Mouse (Mus musculus) cortical plate, adult 2 months (tissue): ENCODE results near the gene Myb. TPM values are rescaled to one million over a fixed set of nuclear protein-coding genes. Genes with fewer than 3 reads are reported as not detected.

ENCODE experiments used
- H3K27ac ChIP-seq: fragments of 200-500 bp; 2 replicates; pipeline ENCODE4 v1.5.1; 2012; ENCODE audit warnings: low read length, control low read depth, inconsistent platforms; ENCODE audit not compliant: insufficient read depth
- H3K4me1 ChIP-seq: fragments of 200-500 bp; 2 replicates; pipeline ENCODE4 v1.6.1; 2011; ENCODE audit warnings: low read length; ENCODE audit not compliant: control insufficient read depth, insufficient read depth
- H3K4me3 ChIP-seq: fragments of 200-500 bp; 2 replicates; pipeline ENCODE4 v1.5.1; 2011; ENCODE audit warnings: mild to moderate bottlenecking, low read length, control low read depth; ENCODE audit not compliant: insufficient read depth
- CTCF ChIP-seq: fragments of 200-500 bp; IDR thresholded peaks from 2 replicates; pipeline ENCODE4 v1.5.1; 2011; ENCODE audit warnings: mild to moderate bottlenecking, control low read depth, low read length; ENCODE audit not compliant: insufficient read depth; ENCODE audit errors: extremely low read depth
- POLR2A ChIP-seq: fragments of 200-500 bp; IDR thresholded peaks from 2 replicates; pipeline ENCODE4 v1.6.1; 2011; ENCODE audit warnings: mild to moderate bottlenecking, low read length, control low read depth; ENCODE audit not compliant: insufficient read depth; ENCODE audit errors: extremely low read depth
- polyA plus RNA-seq: library from polyadenylated mRNA; depleted of rRNA; stranded (reverse); fragments of >200 nt; gene quantifications from 2 replicates; pipeline ENCODE4 v1.2.3, GENCODE M21; 2012

The Myb gene
- polyA plus RNA-seq, 1 experiment: 0.56 TPM

GRCm38 (mm10) chr10:21144627-21145504 lies 15.9 kb downstream of the Myb start:
- H3K27ac ChIP-seq: no peak overlapping the region
- TF ChIP-seq POLR2A (peak; percentile 49; the same call in 1 of the 2 replicates), CTCF (peak; percentile 11; the same call in 1 of the 2 replicates)
- H3K4me3 ChIP-seq: peak overlapping the region; percentile 43
- H3K4me1 ChIP-seq: no peaks in the 10 kb centered on the region

GRCm38 (mm10) chr10:21135297-21135696 lies 25.5 kb downstream of the Myb start:
- Histone ChIP-seq H3K27ac (no peak overlapping the region), H3K4me1 (no peaks in the 10 kb centered on the region), H3K4me3 (no peak overlapping the region)
- TF ChIP-seq POLR2A (no peak), CTCF (no peak)

- Histone ChIP-seq H3K27ac (no peak overlapping the region), H3K4me1 (no peaks in the 10 kb centered on the region), H3K4me3 (no peak overlapping the region)
- TF ChIP-seq POLR2A: no peak
- no peak for TF ChIP-seq CTCF
Observed at GRCm38 (mm10) chr10:21130901-21131493, 29.8 kb downstream of the Myb start.

GRCm38 (mm10) chr10:21128086-21128611 lies 32.6 kb downstream of the Myb start:
- H3K4me3 ChIP-seq: no peak overlapping the region
- TF ChIP-seq POLR2A (no peak), CTCF (no peak)
- H3K27ac ChIP-seq: no peak overlapping the region
- H3K4me1 ChIP-seq: no peaks in the 10 kb centered on the region

- TF ChIP-seq POLR2A: no peak
- no peak for TF ChIP-seq CTCF
- Histone ChIP-seq H3K27ac (no peak overlapping the region), H3K4me3 (no peak overlapping the region), H3K4me1 (no peaks in the 10 kb centered on the region)
Observed at GRCm38 (mm10) chr10:21118341-21118740, 42.4 kb downstream of the Myb start.

- no peaks in the 10 kb centered on the region for H3K4me1 ChIP-seq
- H3K4me3 ChIP-seq: no peak overlapping the region
- TF ChIP-seq CTCF (no peak), POLR2A (no peak)
- H3K27ac ChIP-seq: no peak overlapping the region
Observed at GRCm38 (mm10) chr10:21114459-21114858, 46.3 kb downstream of the Myb start.

GRCm38 (mm10) chr10:21112689-21113088 lies 48.1 kb downstream of the Myb start:
- no peaks in the 10 kb centered on the region for H3K4me1 ChIP-seq
- H3K4me3 ChIP-seq: no peak overlapping the region
- TF ChIP-seq POLR2A (no peak), CTCF (no peak)
- H3K27ac ChIP-seq: no peak overlapping the region

GRCm38 (mm10) chr10:21109337-21110056 lies 51.3 kb downstream of the Myb start:
- TF ChIP-seq POLR2A: no peak
- TF ChIP-seq CTCF: no peak
- Histone ChIP-seq H3K4me3 (no peak overlapping the region), H3K4me1 (no peaks in the 10 kb centered on the region), H3K27ac (no peak overlapping the region)

- Histone ChIP-seq H3K4me1 (no peaks in the 10 kb centered on the region), H3K4me3 (no peak overlapping the region), H3K27ac (no peak overlapping the region)
- TF ChIP-seq POLR2A (no peak), CTCF (no peak)
Observed at GRCm38 (mm10) chr10:21108796-21109195, 52.0 kb downstream of the Myb start.
